Mouse (Mus musculus) spleen, adult 2 months (tissue): ENCODE results near the gene Gm45837. TPM values are rescaled to one million over a fixed set of nuclear protein-coding genes. Genes with fewer than 3 reads are reported as not detected.

Experiments used
- DNase-seq, 2 experiments: peaks; one replicate each; pipeline versions ENCODE4 v3.0.0 to v3.0.0-alpha.2; 2012 to 2021; ENCODE audit warnings: low spot score in 2 of 2, low read depth in 1 of 2
- H3K27ac ChIP-seq: fragments of 200-500 bp; 2 replicates; pipeline ENCODE4 v1.5.1; 2012; ENCODE audit warnings: low read length, inconsistent platforms; ENCODE audit not compliant: insufficient read depth
- H3K27me3 ChIP-seq: fragments of 200-500 bp; 2 replicates; pipeline ENCODE4 v1.6.1; 2012; ENCODE audit warnings: mild to moderate bottlenecking, moderate library complexity, low read length, inconsistent platforms; ENCODE audit not compliant: control insufficient read depth, insufficient read depth
- H3K36me3 ChIP-seq: fragments of 200-500 bp; 2 replicates; pipeline ENCODE4 v1.6.1; 2012; ENCODE audit warnings: mild to moderate bottlenecking, low read length, inconsistent platforms; ENCODE audit not compliant: control insufficient read depth, insufficient read depth
- H3K4me1 ChIP-seq: fragments of 200-500 bp; 2 replicates; pipeline ENCODE4 v1.6.1; 2011; ENCODE audit warnings: inconsistent platforms; ENCODE audit not compliant: control insufficient read depth, insufficient read depth, insufficient read length
- H3K4me3 ChIP-seq: fragments of 200-500 bp; 2 replicates; pipeline ENCODE4 v1.5.1; 2011; ENCODE audit warnings: mild to moderate bottlenecking, inconsistent platforms; ENCODE audit not compliant: insufficient read depth, insufficient read length; ENCODE audit errors: extremely low read depth
- CTCF ChIP-seq: fragments of 200-500 bp; IDR thresholded peaks from 2 replicates; pipeline ENCODE4 v1.5.1; 2011; ENCODE audit warnings: mild to moderate bottlenecking, inconsistent platforms; ENCODE audit not compliant: insufficient read depth, insufficient read length, insufficient replicate concordance; ENCODE audit errors: extremely low read depth
- POLR2A ChIP-seq: fragments of 200-500 bp; IDR thresholded peaks from 2 replicates; pipeline ENCODE4 v1.6.1; 2011; ENCODE audit warnings: low read depth, low read length, inconsistent platforms
- WGBS: fragments of 180-500 bp; shearing (Covaris S2); methylation state at CpG from one replicate; pipeline ENCODE4 v1.1.7; 2018; 5-methylcytosine and 5-hydroxymethylcytosine counted together
- polyA plus RNA-seq: library from polyadenylated mRNA; depleted of rRNA; stranded (reverse); fragments of >200 nt; gene quantifications from 2 replicates; pipeline ENCODE4 v1.2.3, GENCODE M21; 2012

The Gm45837 gene
- polyA plus RNA-seq, 1 experiment, result not detected

DNA sequence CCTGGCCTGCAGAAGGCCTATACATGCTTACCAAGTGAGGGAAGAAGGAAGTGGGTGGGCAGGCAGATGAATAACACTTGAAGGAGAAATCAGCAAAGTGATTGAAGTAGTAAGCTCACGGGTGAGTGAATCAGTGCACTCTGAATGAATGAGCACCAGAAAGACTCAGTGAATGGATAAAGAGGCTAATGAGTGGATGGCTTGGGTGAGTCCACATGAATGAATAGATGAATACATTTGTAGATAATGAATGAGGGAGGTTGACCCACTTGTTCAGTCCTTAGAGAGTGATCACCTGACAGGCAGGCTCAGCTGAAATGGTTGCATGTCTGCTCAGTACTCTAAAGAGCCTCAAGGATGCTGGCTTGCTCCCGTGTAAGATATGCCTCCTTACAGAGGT is 112.5 kb downstream of the Gm45837 start:
- H3K4me1 ChIP-seq, result no peaks in the 10 kb centered on the region
- TF ChIP-seq CTCF (no peak), POLR2A (no peak)
- 76% methylated on average over 2 of the region's 2 CpGs for WGBS
- no peaks in the 10 kb centered on the region for H3K27me3 ChIP-seq
- H3K27ac ChIP-seq, result no peak overlapping the region
- no peak overlapping the region for H3K4me3 ChIP-seq
- no peak for DNase-seq
- H3K36me3 ChIP-seq, result no peaks in the 10 kb centered on the region

DNA sequence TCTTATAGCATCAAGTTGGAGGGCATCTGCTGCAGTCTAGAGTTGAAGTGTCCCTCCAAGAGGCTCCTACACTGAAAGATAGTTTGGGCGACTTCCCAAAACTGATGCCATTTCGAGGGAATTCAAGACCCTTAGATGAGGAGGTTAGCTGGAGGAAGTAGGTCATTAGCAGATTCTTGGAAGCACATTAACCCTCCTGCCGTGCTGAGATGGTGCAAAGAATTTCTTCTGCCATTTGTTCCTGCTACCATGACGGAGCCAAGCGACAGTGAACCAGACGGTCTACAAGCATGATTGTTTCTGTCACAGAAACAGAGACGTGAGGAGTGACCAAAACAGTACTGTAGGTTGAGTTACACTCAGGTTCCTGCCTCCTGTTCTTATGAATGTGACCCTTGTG is 115.8 kb downstream of the Gm45837 start:
- WGBS, result 77% methylated on average over 7 of the region's 7 CpGs
- Histone ChIP-seq H3K4me1 (no peaks in the 10 kb centered on the region), H3K36me3 (no peaks in the 10 kb centered on the region), H3K27me3 (no peaks in the 10 kb centered on the region), H3K4me3 (no peak overlapping the region), H3K27ac (no peak overlapping the region)
- DNase-seq, result no peak
- TF ChIP-seq CTCF (no peak), POLR2A (no peak)

DNA sequence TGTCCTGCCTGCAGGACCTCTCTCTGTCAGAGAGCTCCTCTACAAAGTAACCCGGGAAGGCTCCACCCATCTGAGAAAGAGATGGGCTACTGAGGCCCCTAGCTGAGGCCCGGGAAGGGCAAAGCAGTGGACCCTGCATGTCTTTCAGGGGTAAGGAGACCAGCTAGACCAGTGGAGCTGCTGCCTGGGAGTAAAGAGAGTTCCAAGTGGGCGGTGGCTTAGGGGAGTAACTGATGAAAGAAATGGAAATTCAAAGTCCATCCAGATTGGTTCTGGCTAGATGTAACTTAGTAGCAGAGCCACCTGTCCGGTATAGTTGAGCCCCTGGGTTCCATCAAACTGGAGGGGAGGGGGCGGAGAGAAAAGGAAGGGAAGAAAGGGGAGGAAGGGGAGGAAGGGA is 123.7 kb downstream of the Gm45837 start:
- Histone ChIP-seq H3K36me3 (no peaks in the 10 kb centered on the region), H3K27ac (no peak overlapping the region), H3K4me3 (no peak overlapping the region), H3K27me3 (no peaks in the 10 kb centered on the region), H3K4me1 (no peaks in the 10 kb centered on the region; the same call in 1 of the 2 replicates)
- DNase-seq, result no peak
- no peak for TF ChIP-seq POLR2A
- no peak for TF ChIP-seq CTCF
- WGBS, result 72% methylated on average over 5 of the region's 5 CpGs

DNA sequence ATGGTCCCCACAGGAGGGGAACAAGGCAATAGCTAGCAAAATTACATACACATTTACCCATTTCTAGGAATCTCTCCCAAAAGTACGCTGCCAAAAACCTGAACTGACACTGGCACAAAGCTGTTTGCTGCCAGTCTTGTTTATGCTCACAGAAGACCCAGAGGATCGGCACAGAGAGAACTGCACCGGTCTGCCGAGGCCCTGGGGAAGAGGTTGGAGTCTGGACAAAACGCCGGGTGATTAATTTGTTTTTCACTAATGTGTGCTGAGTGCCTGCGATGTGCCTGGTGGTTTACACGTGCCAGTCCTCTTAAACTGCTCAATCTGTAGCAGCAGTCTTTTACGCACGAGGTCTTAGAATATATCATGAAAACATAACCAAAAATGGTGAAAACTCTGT is 124.4 kb downstream of the Gm45837 start:
- Histone ChIP-seq H3K27ac (no peak overlapping the region), H3K4me1 (no peaks in the 10 kb centered on the region; the same call in 1 of the 2 replicates), H3K36me3 (no peaks in the 10 kb centered on the region), H3K4me3 (no peak overlapping the region), H3K27me3 (no peaks in the 10 kb centered on the region)
- 89% methylated on average over 10 of the region's 10 CpGs for WGBS
- DNase-seq, result no peak
- no peak for TF ChIP-seq CTCF
- no peak for TF ChIP-seq POLR2A

DNA sequence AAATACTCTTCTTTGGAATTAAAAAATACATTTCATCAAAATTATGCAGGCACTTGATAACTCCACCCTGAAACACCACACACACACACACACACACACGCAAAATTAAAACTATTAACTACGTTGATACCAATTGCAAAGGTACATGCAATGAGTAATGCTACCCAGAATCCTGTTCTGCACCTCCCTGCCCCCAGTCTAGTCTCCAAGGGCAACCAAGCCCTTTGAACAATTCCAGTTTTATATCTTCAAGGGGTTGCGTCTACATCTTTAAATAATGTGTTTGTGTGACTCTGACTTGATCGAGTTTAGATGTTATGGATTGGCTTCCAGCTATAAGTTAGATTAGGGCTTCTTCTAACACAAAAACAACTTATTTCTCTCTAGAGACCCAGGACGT is 124.8 kb downstream of the Gm45837 start:
- 90% methylated on average over 5 of the region's 5 CpGs for WGBS
- Histone ChIP-seq H3K4me3 (no peak overlapping the region), H3K27ac (no peak overlapping the region), H3K36me3 (no peaks in the 10 kb centered on the region), H3K27me3 (no peaks in the 10 kb centered on the region), H3K4me1 (no peaks in the 10 kb centered on the region; the same call in 1 of the 2 replicates)
- no peak for TF ChIP-seq POLR2A
- TF ChIP-seq CTCF, result no peak
- DNase-seq, result no peak

DNA sequence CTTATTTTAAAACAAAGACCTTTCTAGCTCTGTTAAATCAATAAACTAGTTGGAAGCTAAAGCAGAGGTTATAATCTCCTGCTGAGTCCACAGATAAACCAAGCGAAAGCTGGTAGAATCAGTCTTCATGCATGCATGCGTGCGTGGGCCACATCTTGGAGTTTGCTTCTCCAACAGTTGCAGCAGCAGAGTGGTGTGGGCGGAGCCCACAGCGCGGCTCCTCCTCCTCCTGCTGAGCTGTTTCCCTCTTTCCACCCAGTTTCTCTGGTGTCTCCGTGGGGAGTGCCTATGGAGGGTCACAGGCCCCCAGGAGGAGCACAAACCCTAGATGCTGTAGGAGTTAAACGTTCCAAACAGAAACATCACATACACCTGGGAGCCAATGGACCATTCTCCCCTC is 126.9 kb downstream of the Gm45837 start:
- no peak for TF ChIP-seq CTCF
- no peak for TF ChIP-seq POLR2A
- WGBS, result 29% methylated on average over 8 of the region's 8 CpGs
- peak overlapping the region; percentile 24; the same call in 1 of the 2 replicates for H3K27ac ChIP-seq

DNA sequence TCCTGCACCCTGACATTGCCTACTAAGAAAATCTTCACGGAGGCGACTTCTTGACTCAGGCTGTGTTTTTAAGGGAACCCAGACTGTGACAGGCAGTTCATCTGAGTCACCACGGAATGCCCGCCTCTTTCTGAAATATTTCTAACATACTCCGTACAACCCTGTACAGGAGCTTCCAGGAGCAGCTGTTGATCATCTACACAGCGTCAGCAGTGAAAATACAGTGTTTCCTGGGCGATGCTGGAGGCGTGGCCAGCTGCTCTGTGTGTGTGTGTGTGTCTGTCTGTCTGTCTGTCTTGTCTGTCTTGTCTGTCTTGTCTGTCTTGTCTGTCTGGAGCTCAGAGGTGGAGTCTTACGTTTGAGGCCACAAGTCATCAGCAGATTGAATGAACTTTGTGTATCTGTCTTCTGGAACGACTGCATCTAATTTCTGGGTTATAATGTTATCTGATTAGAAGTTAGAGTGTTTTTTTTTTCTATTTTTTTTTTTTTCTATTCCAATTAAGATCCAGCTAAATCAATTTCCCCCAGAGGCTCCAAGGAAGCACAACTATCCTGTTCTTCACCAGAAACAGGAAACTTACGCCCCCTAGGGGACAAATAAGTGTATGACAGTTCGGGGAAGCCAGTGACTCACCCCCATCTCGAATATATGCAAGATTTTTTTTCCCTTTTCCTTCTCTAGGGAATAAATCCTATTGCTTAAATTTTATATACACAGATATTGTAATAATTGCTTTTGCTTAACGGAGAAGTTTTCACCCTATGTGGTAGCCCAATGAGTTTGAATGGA is 127.7 kb downstream of the Gm45837 start:
- DNase-seq, result peak; percentile 12 to 32
- peak overlapping the region; percentile 18; the same call in 1 of the 2 replicates for H3K4me3 ChIP-seq
- no peaks in the 10 kb centered on the region; the same call in 1 of the 2 replicates for H3K4me1 ChIP-seq
- TF ChIP-seq POLR2A (no peak), CTCF (peak; percentile 22; the same call in 1 of the 2 replicates)
- H3K27me3 ChIP-seq, result no peaks in the 10 kb centered on the region
- 13% methylated on average over 14 of the region's 14 CpGs for WGBS
- H3K36me3 ChIP-seq, result no peaks in the 10 kb centered on the region
- peak overlapping the region; percentile 24; the same call in 1 of the 2 replicates for H3K27ac ChIP-seq

More for the DNA sequence above, 126.9 kb downstream of the Gm45837 start:
- Histone ChIP-seq H3K27me3 (no peaks in the 10 kb centered on the region), H3K4me1 (no peaks in the 10 kb centered on the region; the same call in 1 of the 2 replicates), H3K4me3 (peak overlapping the region; percentile 12; the same call in 1 of the 2 replicates), H3K36me3 (no peaks in the 10 kb centered on the region)
- DNase-seq, result no peak
